Mouse (Mus musculus) intestine, embryonic 15.5 days (tissue): ENCODE measurements around the gene Dolk. TPM values are rescaled to one million over a fixed set of nuclear protein-coding genes. Genes with fewer than 3 reads are reported as not detected.

Experiments used
- ATAC-seq: fragments of 200-750 bp; cut with Nextera tagmentation; 2 replicates; pipeline ENCODE4 v1.8.0; 2017; ENCODE audit warnings: moderate TSS enrichment, moderate library complexity
- H3K27ac ChIP-seq: fragments of 300-500 bp; sonication (generic); 2 replicates; pipeline ENCODE4 v1.5.1; 2015; ENCODE audit warnings: mild to moderate bottlenecking, inconsistent platforms
- H3K27me3 ChIP-seq: fragments of 300-500 bp; sonication (generic); replicated peaks from 2 replicates; pipeline ENCODE4 v1.6.1; 2015; ENCODE audit warnings: inconsistent platforms
- H3K36me3 ChIP-seq: fragments of 300-500 bp; sonication (generic); 2 replicates; pipeline ENCODE4 v1.6.1; 2015; ENCODE audit warnings: inconsistent platforms
- H3K4me1 ChIP-seq: fragments of 300-500 bp; sonication (generic); replicated peaks from 2 replicates; pipeline ENCODE4 v1.6.1; 2015; ENCODE audit warnings: inconsistent platforms
- H3K4me2 ChIP-seq: fragments of 300-500 bp; sonication (generic); replicated peaks from 2 replicates; pipeline ENCODE4 v1.6.1; 2015; ENCODE audit warnings: mild to moderate bottlenecking, inconsistent platforms
- H3K4me3 ChIP-seq: fragments of 300-500 bp; sonication (generic); replicated peaks from 2 replicates; pipeline ENCODE4 v1.5.1; 2015; ENCODE audit warnings: inconsistent platforms
- H3K9ac ChIP-seq: fragments of 300-500 bp; sonication (generic); 2 replicates; pipeline ENCODE4 v1.6.1; 2015; ENCODE audit warnings: inconsistent platforms
- H3K9me3 ChIP-seq: fragments of 300-500 bp; sonication (generic); 2 replicates; pipeline ENCODE4 v1.6.1; 2016; ENCODE audit warnings: inconsistent platforms
- WGBS: fragments of 180-500 bp; shearing (Covaris S2); methylation state at CpG from one replicate; pipeline ENCODE4 v1.1.7; 2015; 5-methylcytosine and 5-hydroxymethylcytosine counted together
- polyA plus RNA-seq: library from polyadenylated mRNA; unstranded; fragments of >200 nt; fragmentation: Nextera tagmentation; extraction: Ambion mirVana; gene quantifications from 2 replicates; pipeline ENCODE4 v1.2.1, GENCODE M21; 2015

Gene Dolk
- polyA plus RNA-seq, 1 experiment from 2014 or later: 28.8 TPM

DNA sequence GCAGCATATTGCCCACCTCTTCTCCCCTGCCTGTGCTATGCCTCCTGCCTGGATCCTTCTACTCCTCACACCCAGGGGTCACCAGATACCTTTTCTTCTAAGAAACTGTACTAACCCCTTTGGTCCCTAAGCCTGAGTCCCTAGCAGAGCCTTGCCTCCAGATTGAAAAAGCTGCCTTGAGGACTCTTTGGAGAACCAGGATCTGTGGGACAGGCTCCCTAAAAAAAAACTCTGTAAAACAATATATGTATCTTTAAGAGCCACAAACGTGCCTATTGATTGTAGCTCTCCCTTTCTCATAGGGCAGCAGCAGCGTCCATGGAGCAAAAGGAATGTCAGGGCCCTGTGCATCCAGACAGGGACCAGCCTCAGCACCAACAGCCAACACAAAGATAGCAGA is 45.9 kb downstream of the Dolk start, which contains the start of gene Gm28035:
Gm28035 (plus strand) TSS at position 301 of the 400 bp plus-strand sequence.
- Histone ChIP-seq H3K4me1 (peaks cover 31% of the 10 kb centered on the region), H3K4me2 (peak within 1 kb of the TSS; percentile 79)
- 73% methylated on average over 2 of the region's 2 CpGs for WGBS

DNA sequence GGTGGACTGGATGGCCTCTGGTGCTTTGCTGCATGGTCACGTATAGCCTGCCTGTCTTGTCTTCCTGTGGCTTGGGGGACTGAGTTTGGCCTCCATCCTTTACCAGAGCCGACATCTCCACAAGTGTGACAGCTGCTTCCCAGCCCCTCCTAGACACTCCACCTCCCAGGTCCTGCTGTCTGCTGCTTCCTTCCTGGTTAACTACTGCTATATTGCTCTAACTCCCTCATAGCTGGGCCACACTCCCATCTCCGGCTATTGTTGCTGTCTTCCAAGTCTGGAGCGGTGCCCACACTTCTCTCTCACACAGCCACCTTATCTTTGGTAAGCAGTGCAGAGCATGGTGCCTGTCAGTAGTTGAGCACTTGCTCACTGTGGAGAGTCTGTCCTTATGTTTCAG is 46.4 kb downstream of the Dolk start:
- peak overlapping the region; percentile 48 for H3K27ac ChIP-seq
- ATAC-seq: no peak
- H3K4me3 ChIP-seq: no peak overlapping the region
- H3K27me3 ChIP-seq: no peaks in the 10 kb centered on the region
- H3K4me1 ChIP-seq: peaks cover 27% of the 10 kb centered on the region
- H3K4me2 ChIP-seq: peak overlapping the region; percentile 79
- no peak overlapping the region for H3K9ac ChIP-seq
- no peaks in the 10 kb centered on the region for H3K9me3 ChIP-seq
- whole genome bisulfite sequencing: 67% methylated on average over 4 of the region's 4 CpGs
- peaks cover 12% of the 10 kb centered on the region for H3K36me3 ChIP-seq

More for the DNA sequence above, 45.9 kb downstream of the Dolk start, which contains the start of gene Gm28035:
- Histone ChIP-seq H3K9ac (0 out of 2 replicates have a peak within 1 kb of the TSS, but pooled peaks have one; percentile 89), H3K27ac (peak within 1 kb of the TSS; percentile 48), H3K4me3 (no peak within 1 kb of the TSS), H3K36me3 (peaks cover 12% of the 10 kb centered on the region), H3K27me3 (no peaks in the 10 kb centered on the region), H3K9me3 (no peaks in the 10 kb centered on the region)
- ATAC-seq: no peak

DNA sequence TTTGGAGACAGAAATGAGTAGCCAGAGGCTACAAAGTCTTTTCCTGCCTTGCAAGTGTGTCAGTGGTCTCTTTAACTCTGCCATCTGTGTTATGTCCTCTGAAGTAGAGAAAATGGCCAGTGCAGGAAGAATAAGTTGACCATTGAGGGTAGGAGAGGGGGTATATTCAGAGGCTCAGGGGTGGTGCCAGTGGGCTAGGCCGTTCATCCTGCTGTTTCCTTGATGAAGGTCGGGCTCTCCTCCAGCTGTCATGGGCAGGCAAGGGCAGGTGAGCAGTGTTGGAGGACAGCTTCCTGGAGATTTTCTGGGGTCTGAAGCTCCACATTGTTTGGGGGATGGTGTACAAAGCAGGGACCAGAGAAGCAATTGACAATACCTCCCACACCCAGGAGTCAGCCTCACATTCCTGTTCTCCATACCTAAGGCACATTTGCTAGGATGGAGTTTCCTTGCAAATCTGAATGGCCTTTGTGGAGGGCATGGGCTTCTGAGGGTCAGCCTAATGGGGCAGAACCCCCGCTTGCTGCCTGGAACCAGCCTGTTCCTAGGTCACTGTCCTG is 47.1 kb downstream of the Dolk start:
- Histone ChIP-seq H3K27me3 (no peaks in the 10 kb centered on the region), H3K4me2 (peak overlapping the region; percentile 79), H3K9me3 (no peaks in the 10 kb centered on the region), H3K4me3 (peak overlapping the region; percentile 91), H3K4me1 (peaks cover 27% of the 10 kb centered on the region), H3K9ac (peak overlapping the region; percentile 89), H3K36me3 (peaks cover 12% of the 10 kb centered on the region), H3K27ac (peak overlapping the region; percentile 48)
- 70% methylated on average over 3 of the region's 3 CpGs for WGBS
- no peak for ATAC-seq

DNA sequence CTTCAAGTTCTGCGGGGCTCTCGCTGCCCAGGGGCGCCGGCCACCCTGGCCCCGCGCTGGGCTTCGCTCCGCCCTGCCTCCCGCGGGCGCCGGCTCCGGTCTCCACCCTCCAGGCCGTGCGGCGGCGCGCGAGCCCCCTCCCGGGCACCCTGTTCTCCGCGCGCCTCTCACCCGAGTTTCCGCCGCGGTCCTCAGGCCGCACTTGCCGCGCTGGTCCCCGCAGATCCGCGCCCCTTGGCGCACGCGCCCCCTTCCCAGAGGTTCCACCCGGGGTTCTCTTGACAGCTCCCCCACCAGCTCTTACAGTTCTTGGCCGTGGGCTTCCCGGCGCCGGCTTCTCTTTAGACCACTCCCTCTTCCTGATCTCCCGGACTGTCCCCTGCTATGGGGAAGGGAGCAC is 48.3 kb downstream of the Dolk start:
- no peaks in the 10 kb centered on the region for H3K9me3 ChIP-seq
- peak overlapping the region; percentile 79 for H3K4me2 ChIP-seq
- H3K27ac ChIP-seq: peak overlapping the region; percentile 94
- H3K27me3 ChIP-seq: no peaks in the 10 kb centered on the region
- H3K36me3 ChIP-seq: peaks cover 12% of the 10 kb centered on the region
- peak overlapping the region; percentile 91 for H3K4me3 ChIP-seq
- peaks cover 27% of the 10 kb centered on the region for H3K4me1 ChIP-seq
- ATAC-seq: peak; percentile 93
- 3% methylated on average over 8 of the region's 42 CpGs for WGBS
- peak overlapping the region; percentile 89 for H3K9ac ChIP-seq

DNA sequence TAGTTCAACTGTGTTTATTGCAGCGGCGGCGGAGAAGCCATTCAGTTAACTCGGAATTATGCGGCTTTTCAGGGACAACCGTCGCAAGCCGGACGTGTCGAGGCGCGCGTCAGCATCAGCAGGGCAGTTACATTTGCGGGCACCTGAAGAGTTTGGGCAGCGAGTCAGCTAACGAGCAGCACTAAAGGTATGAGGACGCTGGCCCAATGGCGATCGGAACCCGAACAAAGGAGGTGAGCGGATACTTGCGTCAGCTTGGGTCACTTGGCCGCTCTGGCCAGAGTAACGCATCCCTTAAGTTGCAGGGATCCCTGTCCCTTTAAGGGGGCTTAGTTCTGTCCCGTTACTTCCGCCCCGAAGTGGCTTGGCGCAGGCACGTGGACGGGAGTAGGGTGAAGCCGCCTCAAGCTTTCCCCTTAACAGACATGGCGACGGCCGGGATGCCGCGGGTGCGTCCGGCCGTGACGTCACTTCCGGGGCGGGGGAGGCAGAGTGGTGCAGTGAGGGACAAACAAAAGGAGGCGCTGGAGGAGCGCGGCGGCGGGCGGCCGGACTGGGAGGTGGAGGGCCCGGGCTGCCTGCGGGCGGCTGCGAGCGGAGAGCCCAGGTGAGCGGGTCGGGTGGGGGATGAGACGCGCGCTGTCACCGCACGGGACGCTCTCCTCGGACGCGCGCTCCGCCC is 48.8 kb downstream of the Dolk start, which contains the start of gene Lrrc8a:
Lrrc8a (plus strand) TSS at position 517 of the 682 bp plus-strand sequence.
- WGBS: under 1% methylated on average over 52 of the region's 67 CpGs
- Histone ChIP-seq H3K4me1 (peaks cover 25% of the 10 kb centered on the region), H3K27ac (peak within 1 kb of the TSS; percentile 94), H3K36me3 (peaks cover 12% of the 10 kb centered on the region), H3K4me3 (peak within 1 kb of the TSS; percentile 91), H3K27me3 (no peaks in the 10 kb centered on the region), H3K4me2 (peak within 1 kb of the TSS; percentile 79), H3K9ac (peak within 1 kb of the TSS; percentile 89), H3K9me3 (no peaks in the 10 kb centered on the region)
- peak; percentile 98 for ATAC-seq

DNA sequence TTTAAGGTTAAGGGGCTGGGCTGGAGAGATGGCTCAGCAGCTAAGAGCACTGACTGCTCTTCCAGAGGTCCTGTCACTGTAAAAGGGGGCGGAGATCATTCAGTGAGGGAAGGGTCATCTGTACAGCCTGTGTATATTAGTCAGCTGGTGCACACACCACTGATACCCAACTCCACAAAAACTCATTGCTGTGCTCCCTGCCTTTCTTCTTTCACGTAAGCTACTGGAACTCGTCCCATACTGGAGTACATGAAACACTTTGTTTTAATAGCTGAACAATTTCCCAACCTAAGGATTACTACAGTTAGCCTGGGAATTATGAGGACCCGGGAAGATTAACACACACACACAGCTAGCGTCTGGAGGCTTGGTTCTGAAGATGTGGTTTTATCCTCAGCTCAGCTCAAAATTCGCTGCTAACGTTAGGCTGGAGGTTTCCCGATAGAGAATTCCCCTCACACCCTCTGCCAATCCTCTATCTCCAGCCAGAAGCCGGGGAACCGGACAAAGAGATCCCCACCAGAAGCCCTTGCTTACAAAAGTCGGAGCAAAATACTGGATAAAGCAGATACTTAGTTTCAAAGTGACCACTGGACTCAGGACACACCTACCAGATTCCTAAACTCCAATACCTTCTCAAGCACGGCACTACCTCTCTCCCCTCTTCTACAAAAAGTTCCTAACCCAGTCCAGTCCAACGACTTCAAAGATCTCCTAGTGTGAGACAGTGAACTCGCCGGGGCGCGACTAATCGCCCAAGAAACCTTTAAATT is 49.5 kb downstream of the Dolk start:
- no peak for ATAC-seq
- Histone ChIP-seq H3K27me3 (no peaks in the 10 kb centered on the region), H3K27ac (peak overlapping the region; percentile 71), H3K9ac (peak overlapping the region; percentile 61), H3K4me1 (peaks cover 23% of the 10 kb centered on the region), H3K36me3 (peaks cover 8% of the 10 kb centered on the region; the same call in 1 of the 2 replicates), H3K4me3 (peak overlapping the region; percentile 91), H3K4me2 (peak overlapping the region; percentile 73), H3K9me3 (no peaks in the 10 kb centered on the region)
- 2% methylated on average over 18 of the region's 18 CpGs for WGBS

DNA sequence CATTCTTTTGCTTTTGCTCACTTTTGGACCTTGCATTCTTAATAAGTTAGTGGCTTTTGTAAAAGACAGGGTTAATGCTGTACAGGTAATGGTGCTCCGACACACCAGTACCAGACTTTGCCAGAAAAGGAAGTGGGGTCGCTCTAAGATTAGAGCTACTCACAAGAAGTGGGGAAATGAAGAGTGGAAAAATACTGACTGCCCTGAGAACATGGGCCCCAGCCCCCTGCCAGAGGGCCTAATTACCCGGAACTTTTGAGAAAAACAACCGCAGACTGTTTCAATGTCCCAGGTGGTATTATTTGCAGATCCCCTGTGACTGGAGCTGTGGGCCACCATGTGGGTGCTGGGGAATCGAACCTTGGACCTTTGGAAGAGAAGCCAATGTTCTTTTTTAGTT is 50.5 kb downstream of the Dolk start:
- Histone ChIP-seq H3K4me2 (no peak overlapping the region), H3K36me3 (peaks cover under 1% of the 10 kb centered on the region; the same call in 1 of the 2 replicates), H3K4me1 (peaks cover 23% of the 10 kb centered on the region), H3K4me3 (no peak overlapping the region), H3K9ac (no peak overlapping the region), H3K9me3 (no peaks in the 10 kb centered on the region), H3K27ac (no peak overlapping the region), H3K27me3 (no peaks in the 10 kb centered on the region)
- WGBS: 77% methylated on average over 5 of the region's 5 CpGs
- ATAC-seq: no peak

Other genes with a start within 250 kb of the Dolk start
- 20.9 and 24.7 TPM in 2 replicates for gene Wdr34, start 237.5 kb downstream of the Dolk start, polyA plus RNA-seq
- gene Set, start 229.0 kb downstream of the Dolk start, polyA plus RNA-seq: 437 and 494 TPM in 2 replicates
- gene Pkn3, start 208.7 kb downstream of the Dolk start, polyA plus RNA-seq: 10.6 and 11.1 TPM in 2 replicates
- gene Zdhhc12, start 192.7 kb downstream of the Dolk start, polyA plus RNA-seq: 59.8 and 70.4 TPM in 2 replicates
- 5.0 and 5.6 TPM in 2 replicates for gene Zer1, start 161.7 kb downstream of the Dolk start, polyA plus RNA-seq
- gene Tbc1d13, start 152.6 kb downstream of the Dolk start, polyA plus RNA-seq: 7.8 and 8.2 TPM in 2 replicates
- 40.9 and 41.9 TPM in 2 replicates for gene Endog, start 114.8 kb downstream of the Dolk start, polyA plus RNA-seq
- gene Spout1, start 107.9 kb downstream of the Dolk start, polyA plus RNA-seq: 59.9 and 62.9 TPM in 2 replicates
- gene Kyat1, start 80.5 kb downstream of the Dolk start, polyA plus RNA-seq: 18.4 and 19.6 TPM in 2 replicates
- 37.0 and 37.7 TPM in 2 replicates for gene Lrrc8a, start 48.6 kb downstream of the Dolk start, polyA plus RNA-seq
- gene Gm28035, start 45.8 kb downstream of the Dolk start, polyA plus RNA-seq: 0.21 and 0.29 TPM in 2 replicates
- gene Phyhd1, start 20.1 kb downstream of the Dolk start, polyA plus RNA-seq: 9.8 and 11.5 TPM in 2 replicates
- not detected in 2 replicates for gene Gm28038, start 5.3 kb downstream of the Dolk start, polyA plus RNA-seq
- gene Nup188, start 63 bp upstream of the Dolk start, polyA plus RNA-seq: 29.1 and 29.4 TPM in 2 replicates
- 68.4 and 69.4 TPM in 2 replicates for gene Sh3glb2, start 73.0 kb upstream of the Dolk start, polyA plus RNA-seq
- 20.9 and 24.1 TPM in 2 replicates for gene Miga2, start 77.9 kb upstream of the Dolk start, polyA plus RNA-seq
- 44.5 and 50.9 TPM in 2 replicates for gene Dolpp1, start 105.9 kb upstream of the Dolk start, polyA plus RNA-seq
- 19.6 and 19.8 TPM in 2 replicates for gene Crat, start 129.5 kb upstream of the Dolk start, polyA plus RNA-seq
- 117 and 120 TPM in 2 replicates for gene Ptpa, start 129.7 kb upstream of the Dolk start, polyA plus RNA-seq
- 1.3 and 1.6 TPM in 2 replicates for gene Ier5l, start 187.9 kb upstream of the Dolk start, polyA plus RNA-seq